In genomic region chr1:39561920-39562319, GRCm38 (mm10) we compare ENCODE assay signal across 24 mouse cellular contexts. TPM values are rescaled to one million over a fixed set of nuclear protein-coding genes. Genes with fewer than 3 reads are reported as not detected.
DNase-seq lines count a peak whose midpoint lies in the region; ATAC-seq and TF ChIP-seq lines count a peak whose summit lies in the region.
"Had no signal": no experiment of that assay in that cellular context is flagged by ENCODE, and none has a peak within 500 bp of the region (broad histone marks: within the 10 kb centered on the region; RNA-seq: fewer than 3 reads in every experiment).

No protein-coding gene starts in this region.

- no peak overlapping the region for H3K4me3 ChIP-seq in forebrain, postnatal 0 days (ENCODE audit: low read depth, low read length)
- no peak overlapping the region for H3K4me3 ChIP-seq in forebrain, embryonic 16.5 days (replicated peaks; ENCODE audit: low read length)
- no peak overlapping the region for H3K4me3 ChIP-seq in kidney, postnatal 0 days (replicated peaks; ENCODE audit: low read depth, low read length)
- H3K4me3 ChIP-seq in midbrain, embryonic 14.5 days (replicated peaks; ENCODE audit: low read depth, low read length), result no peak overlapping the region
- H3K4me3 ChIP-seq in midbrain, embryonic 10.5 days, result no peak overlapping the region
- H3K4me3 ChIP-seq: embryonic facial prominence, embryonic 13.5 days; erythroblast, embryonic 14.5 days; forebrain, embryonic 13.5 days; heart, embryonic 12.5 days; hindbrain, embryonic 13.5 days had no signal

- H3K27me3 ChIP-seq in forebrain, postnatal 0 days (ENCODE audit: insufficient read depth, low read length), result no peaks in the 10 kb centered on the region
- no peaks in the 10 kb centered on the region for H3K27me3 ChIP-seq in forebrain, embryonic 16.5 days (replicated peaks; ENCODE audit: control insufficient read depth, insufficient read depth, low read length)
- H3K27me3 ChIP-seq in kidney, postnatal 0 days (ENCODE audit: insufficient read depth, low read length), result no peaks in the 10 kb centered on the region
- H3K27me3 ChIP-seq in midbrain, embryonic 14.5 days (ENCODE audit: control insufficient read depth, insufficient read depth, low read length), result no peaks in the 10 kb centered on the region
- no peaks in the 10 kb centered on the region for H3K27me3 ChIP-seq in midbrain, embryonic 10.5 days (ENCODE audit: low read depth, poor library complexity, severe bottlenecking)
- H3K27me3 ChIP-seq: embryonic facial prominence, embryonic 13.5 days; forebrain, embryonic 13.5 days; heart, embryonic 12.5 days; hindbrain, embryonic 13.5 days had no signal

- H3K9ac ChIP-seq in forebrain, postnatal 0 days, result no peak overlapping the region
- H3K9ac ChIP-seq in forebrain, embryonic 16.5 days (replicated peaks; ENCODE audit: low read depth, low read length), result no peak overlapping the region
- H3K9ac ChIP-seq in kidney, postnatal 0 days (ENCODE audit: low read depth, low read length), result no peak overlapping the region
- no peak overlapping the region for H3K9ac ChIP-seq in midbrain, embryonic 14.5 days (replicated peaks; ENCODE audit: low read length)
- H3K9ac ChIP-seq: embryonic facial prominence, embryonic 13.5 days; forebrain, embryonic 13.5 days; heart, embryonic 12.5 days; hindbrain, embryonic 13.5 days had no signal

- H3K9me3 ChIP-seq in forebrain, postnatal 0 days (ENCODE audit: low read length), result no peaks in the 10 kb centered on the region
- no peaks in the 10 kb centered on the region for H3K9me3 ChIP-seq in forebrain, embryonic 16.5 days (ENCODE audit: control insufficient read depth, low read length)
- no peaks in the 10 kb centered on the region for H3K9me3 ChIP-seq in kidney, postnatal 0 days (replicated peaks; ENCODE audit: low read length)
- H3K9me3 ChIP-seq in midbrain, embryonic 14.5 days (ENCODE audit: control insufficient read depth, low read length), result no peaks in the 10 kb centered on the region
- no peaks in the 10 kb centered on the region for H3K9me3 ChIP-seq in midbrain, embryonic 10.5 days (replicated peaks)
- H3K9me3 ChIP-seq: embryonic facial prominence, embryonic 13.5 days; forebrain, embryonic 13.5 days; heart, embryonic 12.5 days; hindbrain, embryonic 13.5 days had no signal

- H3K4me2 ChIP-seq in forebrain, postnatal 0 days (ENCODE audit: low read depth), result no peak overlapping the region
- no peak overlapping the region for H3K4me2 ChIP-seq in forebrain, embryonic 16.5 days (ENCODE audit: low read length)
- H3K4me2 ChIP-seq in kidney, postnatal 0 days (ENCODE audit: low read length), result no peak overlapping the region
- H3K4me2 ChIP-seq in midbrain, embryonic 14.5 days (ENCODE audit: low read length), result no peak overlapping the region
- H3K4me2 ChIP-seq: embryonic facial prominence, embryonic 13.5 days; forebrain, embryonic 13.5 days; heart, embryonic 12.5 days; hindbrain, embryonic 13.5 days; midbrain, embryonic 11.5 days had no signal

- H3K4me1 ChIP-seq in forebrain, postnatal 0 days (ENCODE audit: insufficient read depth), result no peaks in the 10 kb centered on the region
- H3K4me1 ChIP-seq in forebrain, embryonic 16.5 days (replicated peaks; ENCODE audit: control insufficient read depth, insufficient read depth, low read length), result no peaks in the 10 kb centered on the region
- H3K4me1 ChIP-seq in kidney, postnatal 0 days (replicated peaks; ENCODE audit: insufficient read depth, low read length), result no peaks in the 10 kb centered on the region
- H3K4me1 ChIP-seq in midbrain, embryonic 14.5 days (ENCODE audit: control insufficient read depth, insufficient read depth, low read length), result no peaks in the 10 kb centered on the region
- H3K4me1 ChIP-seq in midbrain, embryonic 10.5 days, result no peaks in the 10 kb centered on the region

- peak; percentile 47 for DNase-seq in forebrain, postnatal 0 days
- DNase-seq in kidney, postnatal 0 days (ENCODE audit: low spot score), result peak; percentile 27
- no peak for DNase-seq in kidney, postnatal 14 days
- DNase-seq in midbrain, embryonic 14.5 days, result peak; percentile 49
- no peak for DNase-seq in midbrain, embryonic 10.5 days (ENCODE audit: low spot score)
- no peak for DNase-seq in cerebellum, postnatal 25 days
- DNase-seq: adrenal gland, adult 8-10 months; cerebellum, adult 2 months; cerebellum, postnatal 36 days; embryo, embryonic 11 days; gastrocnemius, postnatal 14 days; heart, adult 18-20 months; heart, postnatal 10 days; lung, adult 18-20 months; lung, postnatal 4 days; right cerebral cortex, postnatal 14 days had no signal

- peak; percentile 56 for TF ChIP-seq CTCF in forebrain, postnatal 0 days (IDR thresholded peaks at IDR 0.05; ENCODE audit: low read depth)
- peak; percentile 57 for TF ChIP-seq CTCF in kidney, postnatal 0 days (IDR thresholded peaks at IDR 0.05; ENCODE audit: low read depth)

- 55% methylated on average over 1 of the region's 1 CpGs for WGBS in forebrain, postnatal 0 days
- WGBS in forebrain, embryonic 16.5 days, result 55% methylated on average over 1 of the region's 1 CpGs
- 23% methylated on average over 1 of the region's 1 CpGs for WGBS in kidney, postnatal 0 days
- 66% methylated on average over 1 of the region's 1 CpGs for WGBS in midbrain, embryonic 14.5 days
- WGBS in midbrain, embryonic 10.5 days, result 76% methylated on average over 1 of the region's 1 CpGs

- H3K36me3 ChIP-seq in forebrain, postnatal 0 days (ENCODE audit: insufficient read depth), result peaks cover 25% of the 10 kb centered on the region
- peaks cover 6% of the 10 kb centered on the region; the same call in 1 of the 2 replicates for H3K36me3 ChIP-seq in forebrain, embryonic 16.5 days (ENCODE audit: control insufficient read depth, insufficient read depth)
- 0 out of 2 replicates have a peak, but pooled peaks cover 21% of the 10 kb centered on the region for H3K36me3 ChIP-seq in kidney, postnatal 0 days (ENCODE audit: insufficient read depth, low read length)
- peaks cover 40% of the 10 kb centered on the region for H3K36me3 ChIP-seq in midbrain, embryonic 14.5 days (ENCODE audit: control insufficient read depth, insufficient read depth, low read length)
- peaks cover 76% of the 10 kb centered on the region for H3K36me3 ChIP-seq in midbrain, embryonic 10.5 days

- no peak overlapping the region for H3K27ac ChIP-seq in forebrain, postnatal 0 days (ENCODE audit: low read depth, low read length)
- H3K27ac ChIP-seq in forebrain, embryonic 16.5 days (ENCODE audit: low read length), result no peak overlapping the region
- H3K27ac ChIP-seq in kidney, postnatal 0 days, result no peak overlapping the region
- H3K27ac ChIP-seq in midbrain, embryonic 14.5 days (replicated peaks; ENCODE audit: low read depth, low read length), result no peak overlapping the region
- no peak overlapping the region for H3K27ac ChIP-seq in midbrain, embryonic 10.5 days (replicated peaks)
- H3K27ac ChIP-seq: embryonic facial prominence, embryonic 13.5 days; forebrain, embryonic 13.5 days; hindbrain, embryonic 13.5 days had no signal

- ATAC-seq in forebrain, postnatal 0 days, result peak; percentile 43; the same call in 1 of the 2 replicates
- no peak for ATAC-seq in forebrain, embryonic 16.5 days
- ATAC-seq in kidney, postnatal 0 days (replicated peaks; ENCODE audit: low FRiP score, low read depth), result no peak
- no peak for ATAC-seq in midbrain, embryonic 14.5 days (ENCODE audit: low FRiP score, low TSS enrichment)
- ATAC-seq in megakaryocyte progenitor cell, adult 5-6 weeks (replicated peaks; ENCODE audit: poor library complexity), result no peak
- ATAC-seq: forebrain, embryonic 13.5 days had no signal

RNA-seq across cellular contexts. Expression of gene Rnf149, which starts 15.3 kb away (rescaled TPM):
- total RNA-seq in forebrain, postnatal 0 days (2014; rRNA removed), result 27.5 and 29.5 TPM in 2 replicates
- 8.5 and 20.0 TPM in 2 replicates for polyA plus RNA-seq in forebrain, postnatal 0 days (2015; fragmentation: Nextera tagmentation; extraction: Ambion mirVana)
- polyA plus RNA-seq in forebrain, embryonic 16.5 days (2015; fragmentation: Nextera tagmentation; extraction: Ambion mirVana), result 20.0 and 20.5 TPM in 2 replicates
- polyA plus RNA-seq in kidney, postnatal 0 days (2015; fragmentation: Nextera tagmentation; extraction: Ambion mirVana), result 26.4 and 27.7 TPM in 2 replicates
- 21.5 and 25.7 TPM in 2 replicates for polyA plus RNA-seq in midbrain, embryonic 14.5 days (2014; fragmentation: Nextera tagmentation; extraction: Ambion mirVana)
- polyA plus RNA-seq in midbrain, embryonic 10.5 days (2016; fragmentation: Nextera tagmentation; extraction: Ambion mirVana), result 21.6 and 24.3 TPM in 2 replicates
- total RNA-seq in megakaryocyte progenitor cell, adult 5-6 weeks (2015), result 22.3 and 27.5 TPM in 2 replicates
- total RNA-seq in megakaryocyte progenitor cell, adult 5-6 weeks (2017), result 32.7 and 35.9 TPM in 2 replicates

RNA-seq across cellular contexts. Expression of gene Cnot11, which starts 27.1 kb away (rescaled TPM):
- 27.9 and 38.8 TPM in 2 replicates for total RNA-seq in forebrain, postnatal 0 days (2014; rRNA removed)
- polyA plus RNA-seq in forebrain, postnatal 0 days (2015; fragmentation: Nextera tagmentation; extraction: Ambion mirVana), result 11.1 and 11.2 TPM in 2 replicates
- polyA plus RNA-seq in forebrain, embryonic 16.5 days (2015; fragmentation: Nextera tagmentation; extraction: Ambion mirVana), result 11.9 and 13.7 TPM in 2 replicates
- polyA plus RNA-seq in kidney, postnatal 0 days (2015; fragmentation: Nextera tagmentation; extraction: Ambion mirVana), result 16.8 and 18.6 TPM in 2 replicates
- 16.9 and 21.0 TPM in 2 replicates for polyA plus RNA-seq in midbrain, embryonic 14.5 days (2014; fragmentation: Nextera tagmentation; extraction: Ambion mirVana)
- 18.8 and 20.9 TPM in 2 replicates for polyA plus RNA-seq in midbrain, embryonic 10.5 days (2016; fragmentation: Nextera tagmentation; extraction: Ambion mirVana)
- 24.4 and 32.5 TPM in 2 replicates for total RNA-seq in megakaryocyte progenitor cell, adult 5-6 weeks (2015)
- total RNA-seq in megakaryocyte progenitor cell, adult 5-6 weeks (2017), result 25.4 and 29.1 TPM in 2 replicates

Comparison
In these comparisons a context has a peak if more than half of its experiments do, and no peak if none do; other contexts are left out.
1. DNase-seq: peak in forebrain, postnatal 0 days (single experiment), kidney, postnatal 0 days (single experiment) and midbrain, embryonic 14.5 days (single experiment); none in kidney, postnatal 14 days (single experiment), midbrain, embryonic 10.5 days (single experiment) and cerebellum, postnatal 25 days (0 of 2).